Mouse (Mus musculus) forebrain, embryonic 16.5 days (tissue): Measurements from ENCODE around the gene Nup107. TPM values are rescaled to one million over a fixed set of nuclear protein-coding genes. Genes with fewer than 3 reads are reported as not detected.

ENCODE experiments used
- ATAC-seq: fragments of 200-750 bp; cut with Nextera tagmentation; 2 replicates; pipeline ENCODE4 v1.8.0; 2017; ENCODE audit warnings: mild to moderate bottlenecking, moderate library complexity
- H3K27ac ChIP-seq: fragments of 300-500 bp; sonication (generic); 2 replicates; pipeline ENCODE4 v1.5.1; 2014; ENCODE audit warnings: low read length, control low read depth
- H3K27me3 ChIP-seq: fragments of 300-500 bp; sonication (generic); replicated peaks from 2 replicates; pipeline ENCODE4 v1.6.1; 2014; ENCODE audit warnings: low read length; ENCODE audit not compliant: control insufficient read depth, insufficient read depth
- H3K36me3 ChIP-seq: fragments of 300-500 bp; sonication (generic); 2 replicates; pipeline ENCODE4 v1.6.1; 2014; ENCODE audit not compliant: control insufficient read depth, insufficient read depth
- H3K4me1 ChIP-seq: fragments of 300-500 bp; sonication (generic); replicated peaks from 2 replicates; pipeline ENCODE4 v1.6.1; 2014; ENCODE audit warnings: low read length; ENCODE audit not compliant: control insufficient read depth, insufficient read depth
- H3K4me2 ChIP-seq: fragments of 300-500 bp; sonication (generic); 2 replicates; pipeline ENCODE4 v1.6.1; 2014; ENCODE audit warnings: mild to moderate bottlenecking, low read length, control low read depth
- H3K4me3 ChIP-seq: fragments of 300-500 bp; sonication (generic); replicated peaks from 2 replicates; pipeline ENCODE4 v1.5.1; 2014; ENCODE audit warnings: mild to moderate bottlenecking, low read length, control low read depth
- H3K9ac ChIP-seq: fragments of 300-500 bp; sonication (generic); replicated peaks from 2 replicates; pipeline ENCODE4 v1.6.1; 2014; ENCODE audit warnings: low read depth, low read length, control low read depth
- H3K9me3 ChIP-seq: fragments of 300-500 bp; sonication (generic); 2 replicates; pipeline ENCODE4 v1.6.1; 2016; ENCODE audit warnings: low read length; ENCODE audit not compliant: control insufficient read depth
- WGBS: fragments of 180-500 bp; shearing (Covaris S2); extraction: QIAGEN DNeasy Blood & Tissue Kit; methylation state at CpG from one replicate; pipeline ENCODE4 v1.1.7; 2014; 5-methylcytosine and 5-hydroxymethylcytosine counted together
- polyA plus RNA-seq: library from polyadenylated mRNA; unstranded; fragments of >200 nt; fragmentation: Nextera tagmentation; extraction: Ambion mirVana; gene quantifications from 2 replicates; pipeline ENCODE4 v1.2.1, GENCODE M21; 2015

Nup107 gene
- polyA plus RNA-seq, 1 experiment from 2014 or later, result 57.9 TPM

GRCm38 (mm10) chr10:117795206-117795605, 2.7 kb upstream of the Nup107 start:
- Histone ChIP-seq H3K27me3 (no peaks in the 10 kb centered on the region), H3K4me1 (peaks cover 14% of the 10 kb centered on the region), H3K27ac (no peak overlapping the region), H3K9ac (no peak overlapping the region), H3K9me3 (no peaks in the 10 kb centered on the region), H3K4me2 (no peak overlapping the region), H3K4me3 (no peak overlapping the region), H3K36me3 (no peaks in the 10 kb centered on the region)
- no peak for ATAC-seq
- 84% methylated on average over 4 of the region's 4 CpGs for WGBS

GRCm38 (mm10) chr10:117793436-117794030, 1.0 kb upstream of the Nup107 start:
- ATAC-seq, result no peak
- peak overlapping the region; percentile 64 for H3K4me2 ChIP-seq
- peak overlapping the region; percentile 53 for H3K9ac ChIP-seq
- H3K4me1 ChIP-seq, result peaks cover 14% of the 10 kb centered on the region
- no peak overlapping the region; the same call in 1 of the 2 replicates for H3K4me3 ChIP-seq
- peak overlapping the region; percentile 58; the same call in 1 of the 2 replicates for H3K27ac ChIP-seq
- H3K9me3 ChIP-seq, result no peaks in the 10 kb centered on the region
- 81% methylated on average over 11 of the region's 11 CpGs for WGBS
- no peaks in the 10 kb centered on the region for H3K27me3 ChIP-seq
- H3K36me3 ChIP-seq, result no peaks in the 10 kb centered on the region

DNA sequence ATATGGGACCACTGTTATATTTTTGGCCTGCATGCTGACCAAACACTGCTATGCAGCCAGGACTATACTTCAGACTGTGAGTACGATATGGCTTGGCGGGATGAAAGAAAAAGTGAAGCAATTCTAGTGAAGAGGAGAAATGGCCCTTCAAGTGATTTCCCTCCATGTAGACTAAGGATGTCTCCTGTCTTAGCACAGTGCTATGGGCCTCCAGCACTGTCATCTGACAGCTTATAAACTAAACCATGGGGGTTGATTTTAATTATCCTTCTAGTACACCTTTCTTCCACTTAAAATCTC, 1.4 kb downstream of the Nup107 start:
- Histone ChIP-seq H3K4me3 (no peak overlapping the region), H3K9ac (no peak overlapping the region)
- 95% methylated on average over 2 of the region's 2 CpGs for WGBS

DNA sequence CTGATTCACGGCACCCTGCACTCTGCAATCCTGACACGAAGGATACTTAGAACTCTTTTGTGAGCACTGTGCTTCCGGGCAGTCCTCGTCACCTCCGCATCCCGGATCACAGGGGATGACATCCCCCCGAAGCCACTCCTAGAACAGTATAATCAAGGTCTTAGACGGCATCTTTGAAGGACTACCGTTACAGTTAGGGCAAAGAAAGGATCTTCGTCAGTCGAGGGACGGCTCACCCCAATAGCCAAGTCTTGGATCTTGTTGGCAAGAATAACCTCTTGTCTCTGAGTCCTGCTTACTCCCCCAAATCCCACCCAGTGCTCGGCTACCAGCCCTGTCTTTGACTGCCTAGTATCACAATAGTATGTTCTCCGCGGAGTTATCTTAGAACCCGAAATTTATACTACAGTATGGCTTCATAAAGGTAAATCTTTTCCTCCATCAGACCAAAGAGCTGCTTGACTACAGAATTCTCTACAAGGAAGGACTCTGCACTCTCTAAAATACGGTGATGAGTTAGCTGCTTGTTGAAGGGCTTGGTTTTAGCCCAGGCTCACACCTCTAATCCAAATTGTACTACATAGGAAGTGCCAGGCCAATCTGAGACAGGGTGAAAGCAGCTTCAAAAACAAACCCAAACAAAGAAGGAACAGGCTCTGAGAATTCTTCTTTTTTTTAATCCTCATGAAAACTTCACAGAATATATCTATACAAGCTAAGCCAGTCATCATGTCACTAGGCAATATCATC, 1.9 kb downstream of the Nup107 start:
- H3K36me3 ChIP-seq, result peaks cover 9% of the 10 kb centered on the region
- WGBS, result 91% methylated on average over 17 of the region's 17 CpGs
- H3K9me3 ChIP-seq, result no peaks in the 10 kb centered on the region
- no peaks in the 10 kb centered on the region for H3K27me3 ChIP-seq
- no peak overlapping the region for H3K4me2 ChIP-seq
- no peak for ATAC-seq
- no peak overlapping the region for H3K9ac ChIP-seq
- no peak overlapping the region for H3K27ac ChIP-seq
- no peak overlapping the region for H3K4me3 ChIP-seq
- H3K4me1 ChIP-seq, result peaks cover 14% of the 10 kb centered on the region

More for the DNA sequence above, 1.4 kb downstream of the Nup107 start:
- Histone ChIP-seq H3K36me3 (peaks cover 4% of the 10 kb centered on the region), H3K4me2 (no peak overlapping the region; the same call in 1 of the 2 replicates), H3K4me1 (peaks cover 14% of the 10 kb centered on the region), H3K27ac (no peak overlapping the region), H3K27me3 (no peaks in the 10 kb centered on the region), H3K9me3 (no peaks in the 10 kb centered on the region)
- no peak for ATAC-seq

- ATAC-seq, result no peak
These were observed 2.5 kb downstream of the Nup107 start for GRCm38 (mm10) chr10:117790011-117790410.

DNA sequence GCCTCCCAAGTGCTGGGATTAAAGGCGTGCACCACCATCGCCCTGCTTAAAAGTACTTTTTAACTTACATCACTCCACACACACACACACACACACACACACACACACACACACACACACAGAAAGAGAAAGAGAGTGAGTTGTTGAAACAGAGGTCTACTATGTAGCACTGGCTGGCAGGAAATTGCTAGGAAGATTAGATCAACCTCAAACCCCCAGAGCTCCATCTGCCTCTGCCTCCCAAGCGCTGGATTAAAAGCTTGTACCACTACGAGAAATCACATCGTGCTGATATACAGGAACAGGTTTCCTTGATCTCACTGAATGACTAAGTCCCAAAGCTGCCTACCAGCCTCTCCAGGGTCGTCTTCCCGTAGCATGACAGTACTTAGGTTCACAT, 7.9 kb downstream of the Nup107 start:
- Histone ChIP-seq H3K4me2 (no peak overlapping the region), H3K4me3 (no peak overlapping the region), H3K36me3 (peaks cover 33% of the 10 kb centered on the region), H3K27me3 (no peaks in the 10 kb centered on the region), H3K4me1 (no peaks in the 10 kb centered on the region), H3K9me3 (no peaks in the 10 kb centered on the region), H3K27ac (no peak overlapping the region), H3K9ac (no peak overlapping the region)
- ATAC-seq, result no peak
- 90% methylated on average over 7 of the region's 7 CpGs for WGBS

More at GRCm38 (mm10) chr10:117790011-117790410, 2.5 kb downstream of the Nup107 start:
- Histone ChIP-seq H3K4me2 (no peak overlapping the region), H3K9ac (no peak overlapping the region), H3K4me3 (no peak overlapping the region), H3K4me1 (peaks cover 14% of the 10 kb centered on the region), H3K27me3 (no peaks in the 10 kb centered on the region), H3K36me3 (peaks cover 9% of the 10 kb centered on the region), H3K27ac (no peak overlapping the region), H3K9me3 (no peaks in the 10 kb centered on the region)
- 89% methylated on average over 1 of the region's 1 CpGs for WGBS

- Histone ChIP-seq H3K9ac (no peak overlapping the region), H3K4me2 (no peak overlapping the region), H3K4me3 (no peak overlapping the region), H3K27me3 (no peaks in the 10 kb centered on the region), H3K36me3 (peaks cover 33% of the 10 kb centered on the region), H3K9me3 (no peaks in the 10 kb centered on the region), H3K27ac (no peak overlapping the region), H3K4me1 (no peaks in the 10 kb centered on the region)
- ATAC-seq, result no peak
- WGBS, result 97% methylated on average over 13 of the region's 13 CpGs
These were observed 8.6 kb downstream of the Nup107 start for GRCm38 (mm10) chr10:117783786-117784420.

GRCm38 (mm10) chr10:117782491-117783260, 9.8 kb downstream of the Nup107 start:
- Histone ChIP-seq H3K4me3 (no peak overlapping the region), H3K4me1 (no peaks in the 10 kb centered on the region), H3K9me3 (no peaks in the 10 kb centered on the region), H3K27ac (no peak overlapping the region), H3K4me2 (no peak overlapping the region), H3K9ac (no peak overlapping the region), H3K36me3 (peaks cover 35% of the 10 kb centered on the region), H3K27me3 (no peaks in the 10 kb centered on the region)
- ATAC-seq, result no peak
- WGBS, result 92% methylated on average over 14 of the region's 14 CpGs

DNA sequence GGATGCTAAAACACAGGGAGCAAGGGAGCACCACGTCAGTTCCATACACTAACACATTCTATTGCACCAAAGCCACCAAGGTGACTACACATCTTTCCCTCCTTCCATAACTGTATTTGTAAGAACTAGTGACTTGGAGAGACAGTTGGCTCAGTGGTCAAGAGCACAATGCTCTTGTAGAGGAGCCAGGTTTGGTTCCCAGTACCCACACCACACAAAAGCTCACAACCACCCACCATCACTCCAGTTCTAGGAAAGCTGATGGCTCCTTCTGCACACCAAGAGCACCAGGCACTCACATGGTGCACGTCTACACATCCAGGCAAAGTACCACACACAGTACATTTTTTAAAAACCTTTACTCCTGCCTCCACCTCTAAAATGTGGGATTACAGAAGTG, 10.4 kb downstream of the Nup107 start:
- Histone ChIP-seq H3K27me3 (no peaks in the 10 kb centered on the region), H3K4me3 (no peak overlapping the region), H3K27ac (no peak overlapping the region), H3K4me2 (no peak overlapping the region), H3K9ac (no peak overlapping the region), H3K9me3 (no peaks in the 10 kb centered on the region), H3K36me3 (peaks cover 35% of the 10 kb centered on the region), H3K4me1 (no peaks in the 10 kb centered on the region)
- ATAC-seq, result no peak
- WGBS, result 94% methylated on average over 2 of the region's 2 CpGs
